Mouse (Mus musculus): ENCODE data around the gene Gabra5.

Gabra5 gene

DNA sequence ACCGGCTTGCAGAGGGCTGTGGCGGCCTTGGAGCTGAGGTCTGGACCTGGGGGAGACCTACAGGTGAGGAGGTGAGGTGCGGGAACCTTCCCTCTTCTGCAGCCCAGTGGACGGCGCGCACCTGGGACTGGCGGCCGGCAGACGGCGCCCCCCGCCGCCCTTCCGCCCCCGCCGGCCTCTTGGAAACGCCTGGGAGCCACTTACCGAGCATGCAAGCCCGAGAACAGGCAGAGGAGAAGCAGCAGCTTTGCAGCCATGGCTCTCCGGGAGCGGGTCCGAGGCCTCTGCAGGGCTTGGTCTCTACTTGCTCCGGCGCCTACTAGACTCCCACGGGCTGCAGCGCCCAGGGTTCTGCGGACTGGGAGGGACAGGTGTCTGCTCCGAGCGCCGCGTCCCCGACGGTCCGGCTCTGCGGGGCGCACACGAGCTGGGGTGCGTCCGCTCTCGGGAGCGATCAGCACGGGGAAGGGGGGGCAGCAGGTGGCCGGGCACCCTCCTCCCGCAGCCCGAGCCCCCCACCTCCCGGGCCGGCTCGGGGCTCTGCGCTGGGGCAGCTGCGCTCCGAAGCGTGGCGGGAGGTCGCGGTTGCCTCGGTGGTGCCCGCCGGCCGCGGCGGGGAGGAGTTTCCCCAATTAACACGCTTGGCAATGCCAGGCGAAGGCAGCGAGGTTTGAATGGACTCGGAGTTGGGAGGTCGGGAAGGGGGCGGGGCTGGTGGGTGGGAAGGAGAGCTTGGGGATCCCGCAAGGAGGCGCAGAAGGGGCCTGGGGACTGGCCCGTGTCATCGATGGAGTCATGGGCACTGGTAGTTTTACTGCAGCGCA is 123.1 kb downstream of the Gabra5 start, which contains the start of gene Gabrg3:
Gene Gabrg3 (minus strand): TSS at position 672 of the 824 bp plus-strand sequence.
- no peak for DNase-seq (ENCODE audit: low spot score in 2 of 2)

DNA sequence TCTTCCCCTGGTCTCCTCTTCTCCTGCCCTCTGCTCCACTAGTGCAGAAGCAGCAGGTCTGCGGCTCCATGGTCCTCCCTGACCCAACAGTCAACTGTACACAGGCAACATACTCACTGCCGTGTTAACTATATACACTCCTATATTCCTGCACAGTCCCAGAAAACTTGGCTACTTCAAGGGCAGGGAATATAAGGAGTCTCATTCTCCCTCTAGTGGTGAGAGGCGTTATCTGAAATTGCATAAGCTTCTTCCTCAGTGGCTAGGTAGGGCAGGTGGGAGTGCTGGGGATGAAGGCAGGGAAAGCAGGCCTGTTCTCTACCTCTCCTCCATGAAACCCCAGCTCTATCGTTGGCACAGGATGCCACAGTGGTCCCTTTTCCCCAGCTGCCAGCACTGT is 125.7 kb downstream of the Gabra5 start:
- no peak for DNase-seq (ENCODE audit: low spot score in 2 of 2)

DNA sequence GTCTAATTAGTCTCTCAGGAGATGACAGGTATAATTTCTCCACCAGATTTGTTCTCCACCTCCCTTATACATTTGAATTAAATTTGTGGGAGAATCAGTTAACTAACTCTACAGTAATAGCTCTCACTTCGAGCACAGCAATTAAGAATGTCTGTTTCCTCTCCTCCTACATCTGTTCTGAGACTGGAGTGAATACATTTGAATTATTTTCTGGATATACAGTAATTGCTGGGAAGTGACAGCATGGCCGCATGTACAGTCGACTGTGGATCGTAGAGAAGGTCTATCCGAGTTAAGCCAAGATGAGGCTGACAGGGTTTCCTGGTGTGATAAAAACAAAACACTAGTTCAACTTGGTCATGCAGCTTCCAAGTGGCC is 143.9 kb downstream of the Gabra5 start:
- no peak for DNase-seq (ENCODE audit: low spot score in 2 of 2)

DNA sequence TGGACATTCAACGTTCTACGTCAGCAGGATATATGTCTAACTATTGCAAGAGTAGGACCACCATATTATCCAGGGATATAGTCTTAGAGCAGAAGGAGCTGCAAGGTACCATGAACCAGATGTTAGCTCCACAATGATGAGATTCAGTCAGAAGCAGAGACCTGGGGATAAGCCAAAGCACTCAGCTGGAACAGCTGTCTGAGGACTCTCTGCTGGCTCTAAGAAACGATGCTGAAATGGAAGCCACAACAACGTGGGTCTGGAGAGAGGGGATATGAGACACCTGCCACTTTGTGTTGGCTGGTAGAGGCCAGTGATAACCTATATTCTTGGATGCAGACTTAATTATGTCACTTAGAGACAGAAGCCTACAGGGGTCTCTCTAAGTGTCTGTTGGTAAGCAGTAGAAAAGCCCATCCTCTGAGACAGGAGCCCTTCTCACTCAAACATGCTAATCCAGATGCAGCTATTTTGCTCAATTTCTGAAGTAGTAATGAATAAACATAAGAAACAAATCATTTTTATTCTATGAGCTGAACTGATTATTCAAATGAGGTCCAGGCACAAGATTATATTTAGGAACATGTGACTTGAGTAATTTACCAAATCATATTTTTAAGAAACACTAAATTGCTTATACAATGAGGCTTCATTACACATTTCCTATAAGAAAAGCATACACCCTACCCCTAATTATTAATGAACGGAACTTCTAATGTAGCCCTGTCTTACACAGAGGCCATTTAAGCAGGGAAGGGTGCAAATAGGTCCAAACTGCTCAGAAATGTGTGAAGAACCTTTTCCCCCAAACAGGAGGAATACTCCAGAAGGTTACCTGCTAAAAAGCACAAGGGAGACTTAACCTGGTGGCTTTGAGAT is 144.5 kb downstream of the Gabra5 start:
- no peak for DNase-seq (ENCODE audit: low spot score in 2 of 2)

DNA sequence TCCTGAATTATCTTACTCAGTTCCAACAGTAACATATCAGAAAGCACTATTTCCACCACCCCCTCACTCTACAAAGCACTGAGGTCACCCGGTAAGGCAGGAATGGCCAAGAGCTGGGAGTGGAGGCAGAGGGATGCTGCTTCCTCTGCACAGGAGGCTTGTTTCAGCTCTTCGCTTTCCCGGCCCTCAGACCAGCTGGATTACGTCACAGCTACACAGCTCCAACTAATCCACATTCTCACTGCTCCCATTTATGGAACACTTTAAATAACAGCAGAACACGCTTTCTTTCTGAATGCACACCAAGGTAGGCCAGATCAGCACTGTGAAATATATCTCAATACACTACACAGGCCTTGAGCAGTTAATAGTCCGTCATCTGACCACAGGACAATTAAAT is 146.0 kb downstream of the Gabra5 start:
- no peak for DNase-seq (ENCODE audit: low spot score in 2 of 2)

DNA sequence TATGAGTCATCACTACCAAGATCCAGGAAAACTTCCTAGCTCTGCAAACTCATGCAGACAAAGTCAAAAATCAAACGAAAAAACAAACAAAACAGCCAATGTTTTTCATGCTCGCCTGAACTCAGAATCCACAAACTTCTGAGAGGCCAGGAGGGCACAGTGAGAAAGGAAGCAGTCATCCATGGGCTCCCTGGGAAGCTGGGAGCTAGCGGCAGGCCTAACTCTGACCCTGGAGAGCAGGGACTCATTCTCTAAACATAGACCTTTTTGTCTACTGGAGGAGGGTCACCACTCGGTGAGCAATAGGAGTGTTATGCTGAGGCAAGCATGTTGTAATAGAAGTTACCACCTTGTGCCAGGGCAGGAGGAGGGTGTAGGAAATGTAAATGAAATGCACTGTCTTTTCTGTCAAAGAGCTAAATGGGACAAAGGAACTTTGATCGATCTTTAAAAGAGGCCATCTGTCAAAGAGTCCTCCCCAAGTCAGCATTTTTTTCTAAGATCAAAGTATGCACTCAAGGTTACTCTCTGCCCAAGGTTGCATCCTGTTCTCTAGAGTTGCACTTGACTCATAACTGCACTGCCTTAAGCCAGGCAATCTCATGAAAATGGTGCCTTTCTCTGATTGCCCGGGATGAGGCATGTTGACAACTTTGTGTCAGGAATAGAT is 151.9 kb downstream of the Gabra5 start:
- DNase-seq (ENCODE audit: low spot score in 2 of 2) = no peak
